Mouse (Mus musculus) neural tube, embryonic 12.5 days (tissue): Measurements from ENCODE around the gene Igsf3. TPM values are rescaled to one million over a fixed set of nuclear protein-coding genes. Genes with fewer than 3 reads are reported as not detected.

ENCODE experiments used
- ATAC-seq: fragments of 200-750 bp; cut with Nextera tagmentation; 2 replicates; pipeline ENCODE4 v1.8.0; 2017; ENCODE audit warnings: low read depth, mild to moderate bottlenecking, moderate TSS enrichment, moderate library complexity; ENCODE audit not compliant: low FRiP score
- H3K27ac ChIP-seq: fragments of 300-500 bp; sonication (generic); 2 replicates; pipeline ENCODE4 v1.5.1; 2016
- H3K27me3 ChIP-seq: fragments of 300-500 bp; sonication (generic); replicated peaks from 2 replicates; pipeline ENCODE4 v1.6.1; 2016; ENCODE audit warnings: mild to moderate bottlenecking
- H3K36me3 ChIP-seq: fragments of 300-500 bp; sonication (generic); 2 replicates; pipeline ENCODE4 v1.6.1; 2016; ENCODE audit warnings: mild to moderate bottlenecking
- H3K4me1 ChIP-seq: fragments of 300-500 bp; sonication (generic); 2 replicates; pipeline ENCODE4 v1.6.1; 2016
- H3K4me2 ChIP-seq: fragments of 300-500 bp; sonication (generic); replicated peaks from 2 replicates; pipeline ENCODE4 v1.6.1; 2016; ENCODE audit warnings: mild to moderate bottlenecking
- H3K4me3 ChIP-seq: fragments of 300-500 bp; sonication (generic); 2 replicates; pipeline ENCODE4 v1.5.1; 2016
- H3K9ac ChIP-seq: fragments of 300-500 bp; sonication (generic); 2 replicates; pipeline ENCODE4 v1.6.1; 2016; ENCODE audit warnings: mild to moderate bottlenecking
- H3K9me3 ChIP-seq: fragments of 300-500 bp; sonication (generic); 2 replicates; pipeline ENCODE4 v1.6.1; 2016; ENCODE audit warnings: mild to moderate bottlenecking
- WGBS: fragments of 180-500 bp; shearing (Covaris S2); methylation state at CpG from one replicate; pipeline ENCODE4 v1.1.7; 2016; 5-methylcytosine and 5-hydroxymethylcytosine counted together
- polyA plus RNA-seq: library from polyadenylated mRNA; unstranded; fragments of >200 nt; fragmentation: Nextera tagmentation; extraction: Ambion mirVana; gene quantifications from 2 replicates; pipeline ENCODE4 v1.2.1, GENCODE M21; 2016

Igsf3 gene
- polyA plus RNA-seq, 1 experiment from 2014 or later, result 49.8 TPM

- Histone ChIP-seq H3K36me3 (peaks cover 40% of the 10 kb centered on the region), H3K27ac (no peak overlapping the region), H3K4me3 (no peak overlapping the region), H3K9me3 (no peaks in the 10 kb centered on the region), H3K4me2 (no peak overlapping the region), H3K9ac (no peak overlapping the region), H3K4me1 (no peaks in the 10 kb centered on the region), H3K27me3 (no peaks in the 10 kb centered on the region)
- WGBS, result 70% methylated on average over 4 of the region's 4 CpGs
- ATAC-seq, result no peak
These were observed 59.6 kb downstream of the Igsf3 start for GRCm38 (mm10) chr3:101436469-101436868.

GRCm38 (mm10) chr3:101437021-101437563 is 60.2 kb downstream of the Igsf3 start:
- Histone ChIP-seq H3K9ac (no peak overlapping the region), H3K4me2 (no peak overlapping the region), H3K27ac (no peak overlapping the region), H3K4me1 (no peaks in the 10 kb centered on the region), H3K4me3 (no peak overlapping the region), H3K36me3 (peaks cover 36% of the 10 kb centered on the region), H3K9me3 (no peaks in the 10 kb centered on the region), H3K27me3 (no peaks in the 10 kb centered on the region)
- no peak for ATAC-seq
- WGBS, result 75% methylated on average over 12 of the region's 12 CpGs

- H3K4me3 ChIP-seq, result no peak overlapping the region
- no peak overlapping the region for H3K9ac ChIP-seq
- H3K9me3 ChIP-seq, result no peaks in the 10 kb centered on the region
- WGBS, result 78% methylated on average over 11 of the region's 11 CpGs
- H3K27me3 ChIP-seq, result no peaks in the 10 kb centered on the region
- peaks cover 10% of the 10 kb centered on the region; the same call in 1 of the 2 replicates for H3K4me1 ChIP-seq
- H3K36me3 ChIP-seq, result peaks cover 15% of the 10 kb centered on the region
- no peak overlapping the region for H3K4me2 ChIP-seq
- ATAC-seq, result peak; percentile 41; the same call in 1 of the 2 replicates
- peak overlapping the region; percentile 21; the same call in 1 of the 2 replicates for H3K27ac ChIP-seq
These were observed 66.5 kb downstream of the Igsf3 start for GRCm38 (mm10) chr3:101443265-101443881.

GRCm38 (mm10) chr3:101444437-101444836 is 67.6 kb downstream of the Igsf3 start:
- no peak overlapping the region for H3K4me3 ChIP-seq
- no peak overlapping the region for H3K4me2 ChIP-seq
- peaks cover 12% of the 10 kb centered on the region; the same call in 1 of the 2 replicates for H3K4me1 ChIP-seq
- H3K27me3 ChIP-seq, result no peaks in the 10 kb centered on the region
- ATAC-seq, result no peak
- no peak overlapping the region for H3K9ac ChIP-seq
- 86% methylated on average over 8 of the region's 8 CpGs for WGBS
- H3K27ac ChIP-seq, result no peak overlapping the region
- peaks cover 11% of the 10 kb centered on the region for H3K36me3 ChIP-seq
- no peaks in the 10 kb centered on the region for H3K9me3 ChIP-seq

- Histone ChIP-seq H3K4me2 (no peak overlapping the region), H3K27me3 (no peaks in the 10 kb centered on the region), H3K9ac (no peak overlapping the region), H3K36me3 (peaks cover 14% of the 10 kb centered on the region), H3K27ac (no peak overlapping the region), H3K4me3 (no peak overlapping the region), H3K4me1 (peaks cover 12% of the 10 kb centered on the region; the same call in 1 of the 2 replicates), H3K9me3 (no peaks in the 10 kb centered on the region)
- WGBS, result 77% methylated on average over 4 of the region's 4 CpGs
- ATAC-seq, result no peak
These were observed 70.4 kb downstream of the Igsf3 start for GRCm38 (mm10) chr3:101447239-101447638.

- H3K27ac ChIP-seq, result no peak overlapping the region
- no peaks in the 10 kb centered on the region for H3K9me3 ChIP-seq
- peaks cover 22% of the 10 kb centered on the region for H3K36me3 ChIP-seq
- WGBS, result 87% methylated on average over 3 of the region's 3 CpGs
- no peak overlapping the region for H3K4me3 ChIP-seq
- H3K4me2 ChIP-seq, result no peak overlapping the region
- H3K9ac ChIP-seq, result no peak overlapping the region
- H3K27me3 ChIP-seq, result no peaks in the 10 kb centered on the region
- ATAC-seq, result no peak
- peaks cover 7% of the 10 kb centered on the region; the same call in 1 of the 2 replicates for H3K4me1 ChIP-seq
These were observed 71.9 kb downstream of the Igsf3 start for GRCm38 (mm10) chr3:101448765-101449164.

- H3K4me1 ChIP-seq, result 0 out of 2 replicates have a peak, but pooled peaks cover 3% of the 10 kb centered on the region
- no peak for ATAC-seq
- no peaks in the 10 kb centered on the region for H3K9me3 ChIP-seq
- peaks cover 42% of the 10 kb centered on the region for H3K36me3 ChIP-seq
- no peaks in the 10 kb centered on the region for H3K27me3 ChIP-seq
- 94% methylated on average over 31 of the region's 31 CpGs for WGBS
- no peak overlapping the region for H3K9ac ChIP-seq
- no peak overlapping the region for H3K4me2 ChIP-seq
- H3K27ac ChIP-seq, result no peak overlapping the region
- no peak overlapping the region for H3K4me3 ChIP-seq
These were observed 74.0 kb downstream of the Igsf3 start for GRCm38 (mm10) chr3:101450811-101451428.

GRCm38 (mm10) chr3:101460618-101461017 is 83.7 kb downstream of the Igsf3 start:
- Histone ChIP-seq H3K27me3 (no peaks in the 10 kb centered on the region), H3K36me3 (peaks cover 34% of the 10 kb centered on the region), H3K4me1 (peaks cover 13% of the 10 kb centered on the region), H3K4me2 (no peak overlapping the region), H3K4me3 (no peak overlapping the region), H3K9me3 (peaks cover 5% of the 10 kb centered on the region; the same call in 1 of the 2 replicates), H3K9ac (no peak overlapping the region), H3K27ac (no peak overlapping the region)
- ATAC-seq, result no peak
- WGBS, result 77% methylated on average over 7 of the region's 7 CpGs

GRCm38 (mm10) chr3:101461046-101461445 is 84.2 kb downstream of the Igsf3 start:
- ATAC-seq, result 0 out of 2 replicates have a peak, but pooled peaks have one; percentile 8
- Histone ChIP-seq H3K36me3 (peaks cover 33% of the 10 kb centered on the region), H3K27ac (no peak overlapping the region), H3K9ac (no peak overlapping the region), H3K4me1 (peaks cover 13% of the 10 kb centered on the region), H3K4me2 (no peak overlapping the region), H3K9me3 (peaks cover 5% of the 10 kb centered on the region; the same call in 1 of the 2 replicates), H3K4me3 (no peak overlapping the region), H3K27me3 (no peaks in the 10 kb centered on the region)
- WGBS, result 85% methylated on average over 7 of the region's 7 CpGs

- no peak overlapping the region for H3K9ac ChIP-seq
- WGBS, result 30% methylated on average over 8 of the region's 8 CpGs
- no peaks in the 10 kb centered on the region for H3K27me3 ChIP-seq
- no peak overlapping the region for H3K4me3 ChIP-seq
- H3K27ac ChIP-seq, result peak overlapping the region; percentile 1; the same call in 1 of the 2 replicates
- peaks cover 13% of the 10 kb centered on the region for H3K4me1 ChIP-seq
- ATAC-seq, result peak; percentile 39; the same call in 1 of the 2 replicates
- H3K9me3 ChIP-seq, result peaks cover 5% of the 10 kb centered on the region; the same call in 1 of the 2 replicates
- no peak overlapping the region for H3K4me2 ChIP-seq
- peaks cover 29% of the 10 kb centered on the region for H3K36me3 ChIP-seq
These were observed 84.9 kb downstream of the Igsf3 start for GRCm38 (mm10) chr3:101461816-101462215.

GRCm38 (mm10) chr3:101462294-101462693 is 85.4 kb downstream of the Igsf3 start:
- Histone ChIP-seq H3K4me3 (no peak overlapping the region), H3K27me3 (no peaks in the 10 kb centered on the region), H3K4me1 (peaks cover 13% of the 10 kb centered on the region), H3K27ac (no peak overlapping the region), H3K9me3 (peaks cover 5% of the 10 kb centered on the region; the same call in 1 of the 2 replicates), H3K36me3 (peaks cover 29% of the 10 kb centered on the region), H3K9ac (no peak overlapping the region), H3K4me2 (no peak overlapping the region)
- peak; percentile 49 for ATAC-seq
- WGBS, result 24% methylated on average over 5 of the region's 5 CpGs

- Histone ChIP-seq H3K4me1 (peaks cover 13% of the 10 kb centered on the region), H3K9me3 (peaks cover 5% of the 10 kb centered on the region; the same call in 1 of the 2 replicates), H3K4me3 (no peak overlapping the region), H3K27ac (no peak overlapping the region), H3K36me3 (peaks cover 17% of the 10 kb centered on the region), H3K4me2 (no peak overlapping the region), H3K27me3 (no peaks in the 10 kb centered on the region), H3K9ac (no peak overlapping the region)
- 91% methylated on average over 3 of the region's 3 CpGs for WGBS
- ATAC-seq, result no peak
These were observed 86.6 kb downstream of the Igsf3 start for GRCm38 (mm10) chr3:101463491-101463890.
